Mouse (Mus musculus) MEL (cell line): Measurements from ENCODE around the gene Pard3b. TPM values are rescaled to one million over a fixed set of nuclear protein-coding genes. Genes with fewer than 3 reads are reported as not detected.

ENCODE experiments used
- DNase-seq: peaks from one replicate; pipeline ENCODE4 v3.0.0; 2011; ENCODE audit warnings: low read depth, low spot score
- H3K27ac ChIP-seq: 2 replicates; pipeline ENCODE4 v1.5.1; 2012; ENCODE audit warnings: low read depth, mild to moderate bottlenecking, control low read depth, low read length, moderate library complexity; ENCODE audit not compliant: control insufficient read depth
- H3K27me3 ChIP-seq, 2 experiments: fragments of 150-350 bp in 1 of 2; sonication (generic) in 1 of 2; 2 replicates each; pipeline ENCODE4 v1.6.1; 2012; ENCODE audit warnings: low read length in 2 of 2, mild to moderate bottlenecking in 2 of 2, improper control_type of control experiment in 1 of 2, moderate library complexity in 1 of 2; ENCODE audit not compliant: insufficient read depth in 2 of 2, control insufficient read depth in 1 of 2
- H3K36me3 ChIP-seq, 2 experiments: 2 replicates each; pipeline ENCODE4 v1.6.1; 2012 to 2014; ENCODE audit warnings: low read length in 2 of 2, improper control_type of control experiment in 1 of 2, inconsistent platforms in 1 of 2, mild to moderate bottlenecking in 1 of 2; ENCODE audit not compliant: insufficient read depth in 2 of 2, control insufficient read depth in 1 of 2
- H3K4me1 ChIP-seq, 2 experiments: fragments of 150-350 bp in 1 of 2; sonication (generic) in 1 of 2; 2 replicates each; pipeline ENCODE4 v1.6.1; 2012; ENCODE audit warnings: low read length in 2 of 2, improper control_type of control experiment in 1 of 2, mild to moderate bottlenecking in 1 of 2; ENCODE audit not compliant: insufficient read depth in 2 of 2, control insufficient read depth in 1 of 2
- H3K4me3 ChIP-seq, 2 experiments: fragments of 150-350 bp in 1 of 2; sonication (generic) in 1 of 2; 2 replicates each; pipeline ENCODE4 v1.5.1; 2012; ENCODE audit warnings: low read depth in 2 of 2, low read length in 2 of 2, mild to moderate bottlenecking in 2 of 2, moderate library complexity in 2 of 2, control low read depth in 1 of 2, improper control_type of control experiment in 1 of 2; ENCODE audit not compliant: control insufficient read depth in 1 of 2, insufficient read depth in 1 of 2
- H3K79me2 ChIP-seq: 2 replicates; pipeline ENCODE4 v1.6.1; 2012; ENCODE audit warnings: mild to moderate bottlenecking, low read length, moderate library complexity; ENCODE audit not compliant: control insufficient read depth, poor library complexity, insufficient read depth
- H3K9ac ChIP-seq: 2 replicates; pipeline ENCODE4 v1.6.1; 2012; ENCODE audit warnings: low read depth, mild to moderate bottlenecking, control low read depth, low read length, moderate library complexity; ENCODE audit not compliant: control insufficient read depth, poor library complexity, severe bottlenecking
- H3K9me3 ChIP-seq: fragments of 150-350 bp; sonication (generic); replicated peaks from 2 replicates; pipeline ENCODE4 v1.6.1; 2012; ENCODE audit warnings: mild to moderate bottlenecking, low read length, improper control_type of control experiment, moderate library complexity; ENCODE audit not compliant: insufficient read depth
- BHLHE40 ChIP-seq: IDR thresholded peaks from 2 replicates; pipeline ENCODE4 v1.6.1; 2012; ENCODE audit warnings: low read depth, mild to moderate bottlenecking, inconsistent platforms, low read length, improper control_type of control experiment, borderline replicate concordance
- CHD1 ChIP-seq: IDR thresholded peaks from 2 replicates; pipeline ENCODE4 v1.6.1; 2012; ENCODE audit warnings: low read depth, mild to moderate bottlenecking, inconsistent platforms, low read length, improper control_type of control experiment
- CHD2 ChIP-seq: IDR thresholded peaks from 2 replicates; pipeline ENCODE4 v1.6.1; 2011; ENCODE audit warnings: low read length, improper control_type of control experiment
- E2F4 ChIP-seq: IDR thresholded peaks from 2 replicates; pipeline ENCODE4 v1.6.1; 2011; ENCODE audit warnings: low read depth, low read length, improper control_type of control experiment, borderline replicate concordance
- ELF1 ChIP-seq: IDR thresholded peaks from 2 replicates; pipeline ENCODE4 v1.6.1; 2014; ENCODE audit warnings: low read depth, mild to moderate bottlenecking, inconsistent platforms, low read length, improper control_type of control experiment, moderate library complexity
- ETS1 ChIP-seq: IDR thresholded peaks from 2 replicates; pipeline ENCODE4 v1.6.1; 2012; ENCODE audit warnings: low read depth, mild to moderate bottlenecking, inconsistent platforms, low read length, improper control_type of control experiment, moderate library complexity
- GABPA ChIP-seq: IDR thresholded peaks from 2 replicates; pipeline ENCODE4 v1.6.1; 2012; ENCODE audit warnings: low read depth, mild to moderate bottlenecking, inconsistent platforms, low read length, improper control_type of control experiment, moderate library complexity
- HCFC1 ChIP-seq: IDR thresholded peaks from 2 replicates; pipeline ENCODE4 v1.6.1; 2012; ENCODE audit warnings: low read depth, mild to moderate bottlenecking, inconsistent platforms, low read length, improper control_type of control experiment, moderate library complexity
- JUND ChIP-seq: IDR thresholded peaks from 2 replicates; pipeline ENCODE4 v1.6.1; 2011; ENCODE audit warnings: low read depth, mild to moderate bottlenecking, improper control_type of control experiment, low read length
- MAZ ChIP-seq: IDR thresholded peaks from 2 replicates; pipeline ENCODE4 v1.6.1; 2012; ENCODE audit warnings: low read depth, mild to moderate bottlenecking, inconsistent platforms, low read length, improper control_type of control experiment
- MYC ChIP-seq: IDR thresholded peaks from 2 replicates; pipeline ENCODE4 v1.6.1; 2011; ENCODE audit warnings: low read depth, mild to moderate bottlenecking, low read length, improper control_type of control experiment, moderate library complexity
- NELFE ChIP-seq: IDR thresholded peaks from 2 replicates; pipeline ENCODE4 v1.6.1; 2011; ENCODE audit warnings: low read depth, low read length, improper control_type of control experiment
- POLR2AphosphoS2 ChIP-seq: IDR thresholded peaks from 2 replicates; pipeline ENCODE4 v1.6.1; 2011; ENCODE audit warnings: low read length, improper control_type of control experiment
- POLR2AphosphoS5 ChIP-seq: IDR thresholded peaks from 2 replicates; pipeline ENCODE4 v1.6.1; 2012; ENCODE audit warnings: low read depth, borderline replicate concordance, mild to moderate bottlenecking, inconsistent platforms, low read length, moderate library complexity, mixed read lengths
- SMC3 ChIP-seq: IDR thresholded peaks from 2 replicates; pipeline ENCODE4 v1.6.1; 2011; ENCODE audit warnings: low read depth, low read length, improper control_type of control experiment
- TAL1 ChIP-seq: IDR thresholded peaks from 2 replicates; pipeline ENCODE4 v1.6.1; 2012; ENCODE audit warnings: mild to moderate bottlenecking, inconsistent platforms, low read length, moderate library complexity, mixed read lengths
- USF1 ChIP-seq: IDR thresholded peaks from 2 replicates; pipeline ENCODE4 v1.6.1; 2014; ENCODE audit warnings: low read depth, mild to moderate bottlenecking, inconsistent platforms, low read length, improper control_type of control experiment, moderate library complexity
- polyA plus RNA-seq, 2 experiments: library from polyadenylated mRNA; stranded (reverse) in 1 of 2; unstranded in 1 of 2; fragments of >175 nt in 1 of 2; fragments of >200 nt in 1 of 2; gene quantifications; 2 replicates each; pipeline versions ENCODE4 v1.2.1 to v1.2.4; 2012; ENCODE audit warnings: low replicate concordance in 2 of 2, low read depth in 1 of 2; ENCODE audit not compliant: insufficient read length in 2 of 2, insufficient read depth in 1 of 2, missing spikeins in 1 of 2
- total RNA-seq: library from RNA; depleted of rRNA; stranded (reverse); fragments of 300-350 nt; gene quantifications from 2 replicates; pipeline ENCODE4 v1.2.3, GENCODE M21; 2012

The Pard3b gene
- total and polyA plus RNA-seq, 3 experiments, result not detected

GRCm38 (mm10) chr1:61659931-61660330 is 21.3 kb downstream of the Pard3b start:
- no peaks in the 10 kb centered on the region for H3K27me3 ChIP-seq
- no peak overlapping the region for H3K4me3 ChIP-seq
- no peak for DNase-seq
- no peaks in the 10 kb centered on the region for H3K79me2 ChIP-seq
- no peaks in the 10 kb centered on the region for H3K36me3 ChIP-seq
- no peaks in the 10 kb centered on the region for H3K4me1 ChIP-seq
- H3K9me3 ChIP-seq, result no peaks in the 10 kb centered on the region
- no peak for TF ChIP-seq BHLHE40
- TF ChIP-seq POLR2AphosphoS5, result no peak
- no peak for TF ChIP-seq MYC
- no peak for TF ChIP-seq CHD2
- no peak for TF ChIP-seq NELFE
- TF ChIP-seq USF1, result no peak
- no peak for TF ChIP-seq SMC3
- no peak for TF ChIP-seq TAL1
- no peak for TF ChIP-seq E2F4
- TF ChIP-seq MAZ, result no peak
- no peak for TF ChIP-seq CHD1
- TF ChIP-seq, all 39 proteins: peak for 0
- no peak overlapping the region for H3K27ac ChIP-seq
- no peak overlapping the region for H3K9ac ChIP-seq

DNA sequence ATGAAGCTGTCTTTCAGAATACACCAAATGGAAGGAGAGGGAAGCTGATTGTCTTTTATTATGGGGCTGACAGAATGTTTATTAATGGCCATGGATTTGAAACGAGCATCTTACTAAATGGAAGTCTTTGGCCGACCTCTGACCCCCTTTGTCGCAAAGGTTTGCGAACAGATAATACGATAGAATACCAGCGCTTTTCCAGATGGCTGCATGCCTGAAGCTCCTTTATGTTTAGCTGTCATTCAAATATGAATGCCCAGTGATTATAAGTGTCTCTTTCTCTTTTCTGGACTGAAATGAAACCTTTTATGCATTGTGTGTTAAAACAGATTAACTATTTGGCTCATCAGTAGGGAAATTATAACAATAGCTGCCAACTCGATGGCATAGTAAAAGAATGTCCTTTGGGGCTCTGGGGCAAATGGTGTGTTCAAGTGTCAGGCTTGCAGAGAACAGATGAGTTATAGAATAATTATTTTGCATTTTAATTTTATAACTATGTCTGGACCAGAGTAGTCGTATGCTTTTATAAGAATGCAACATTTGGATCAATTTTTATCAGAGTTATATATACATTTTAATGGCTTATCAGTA is 46.7 kb downstream of the Pard3b start:
- Histone ChIP-seq H3K27me3 (no peaks in the 10 kb centered on the region), H3K4me1 (no peaks in the 10 kb centered on the region), H3K79me2 (no peaks in the 10 kb centered on the region), H3K36me3 (no peaks in the 10 kb centered on the region), H3K9ac (no peak overlapping the region), H3K27ac (no peak overlapping the region), H3K4me3 (no peak overlapping the region), H3K9me3 (no peaks in the 10 kb centered on the region)
- TF ChIP-seq POLR2AphosphoS2 (no peak), MYC (no peak), ELF1 (no peak), ETS1 (no peak), GABPA (no peak), HCFC1 (no peak), JUND (no peak)
- DNase-seq, result no peak
